Mouse (Mus musculus): ENCODE results near the gene Tex2.
"Not testable (repeated sequence)": the region's sequence is repeated elsewhere in the genome, so short reads cannot be mapped to it uniquely, and the experiment has no call there.

Gene Tex2

DNA sequence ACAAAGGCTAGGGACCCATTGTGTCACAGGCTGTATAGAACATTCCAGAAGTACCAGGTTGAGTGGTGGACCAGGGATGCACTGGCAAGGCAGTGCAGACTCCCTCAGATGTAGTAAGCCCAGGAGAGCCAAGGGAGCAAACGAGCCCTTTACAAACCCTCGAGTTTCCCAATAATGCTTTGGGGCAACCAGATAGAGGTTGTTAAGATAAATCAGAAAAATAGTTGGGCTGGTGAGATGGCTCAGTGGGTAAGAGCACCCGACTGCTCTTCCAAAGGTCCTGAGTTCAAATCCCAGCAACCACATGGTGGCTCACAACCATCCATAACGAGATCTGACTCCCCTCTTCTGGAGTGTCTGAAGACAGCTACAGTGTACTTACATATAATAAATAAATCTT, 5.5 kb upstream of the Tex2 start:
- not testable (repeated sequence) for DNase-seq

DNA sequence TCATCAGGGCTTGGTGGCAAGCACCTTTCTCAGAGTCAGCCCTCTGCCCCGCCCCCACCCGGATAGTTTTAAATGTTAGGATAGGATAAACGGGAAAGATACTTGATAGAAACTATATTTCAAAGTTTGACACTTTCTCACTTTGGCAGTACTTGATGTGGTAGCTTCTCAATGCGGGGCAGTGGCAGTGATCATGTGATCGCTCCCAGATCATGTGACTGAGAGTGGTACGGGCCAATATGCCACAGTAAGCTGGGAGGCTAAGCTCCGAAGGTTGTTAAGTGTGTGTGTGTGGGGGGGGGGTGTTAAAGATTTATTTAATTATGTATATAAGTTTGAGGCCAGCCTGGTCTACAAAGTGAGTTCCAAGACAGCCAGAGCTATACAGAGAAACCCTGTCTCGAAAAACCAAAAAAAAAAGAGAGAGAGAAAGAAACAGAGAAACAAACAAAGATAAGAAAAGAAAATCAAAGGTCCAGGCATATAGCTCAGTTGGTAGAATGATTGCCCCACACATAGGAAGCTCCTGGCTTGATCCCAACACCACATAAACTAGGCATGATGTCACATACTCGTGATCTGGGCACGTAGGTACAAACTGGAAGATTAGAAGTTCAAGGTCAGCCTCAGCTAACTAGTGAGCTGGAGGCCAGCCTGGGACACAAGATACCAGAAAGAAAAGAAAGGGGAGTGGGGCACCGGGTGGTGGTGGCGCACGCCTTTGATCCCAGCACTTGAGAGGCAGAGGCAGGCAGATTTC, 4.8 kb upstream of the Tex2 start:
- no peak for DNase-seq

DNA sequence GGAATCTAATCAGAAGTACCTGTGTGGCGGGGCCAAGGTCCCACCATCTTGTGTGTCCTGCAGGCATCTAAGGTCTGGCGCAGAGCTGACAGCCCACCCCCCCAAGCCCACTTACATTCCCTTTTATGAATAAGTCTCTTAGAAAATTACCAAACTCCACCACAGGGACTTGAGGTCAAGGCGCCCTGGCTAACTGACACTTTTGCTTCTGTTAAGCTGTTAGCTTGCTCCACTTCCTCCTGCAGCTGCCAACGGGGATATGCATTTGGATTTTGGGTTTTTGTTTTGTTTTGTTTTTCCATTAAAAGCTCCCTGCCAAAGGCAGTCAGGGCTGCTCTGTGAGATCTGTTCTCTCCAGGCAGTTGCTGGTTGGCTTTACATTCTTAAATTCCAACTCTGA, 2.3 kb upstream of the Tex2 start:
- DNase-seq, result no peak

GRCm38 (mm10) chr11:106614339-106614645, 1.1 kb upstream of the Tex2 start:
- DNase-seq, result no peak

DNA sequence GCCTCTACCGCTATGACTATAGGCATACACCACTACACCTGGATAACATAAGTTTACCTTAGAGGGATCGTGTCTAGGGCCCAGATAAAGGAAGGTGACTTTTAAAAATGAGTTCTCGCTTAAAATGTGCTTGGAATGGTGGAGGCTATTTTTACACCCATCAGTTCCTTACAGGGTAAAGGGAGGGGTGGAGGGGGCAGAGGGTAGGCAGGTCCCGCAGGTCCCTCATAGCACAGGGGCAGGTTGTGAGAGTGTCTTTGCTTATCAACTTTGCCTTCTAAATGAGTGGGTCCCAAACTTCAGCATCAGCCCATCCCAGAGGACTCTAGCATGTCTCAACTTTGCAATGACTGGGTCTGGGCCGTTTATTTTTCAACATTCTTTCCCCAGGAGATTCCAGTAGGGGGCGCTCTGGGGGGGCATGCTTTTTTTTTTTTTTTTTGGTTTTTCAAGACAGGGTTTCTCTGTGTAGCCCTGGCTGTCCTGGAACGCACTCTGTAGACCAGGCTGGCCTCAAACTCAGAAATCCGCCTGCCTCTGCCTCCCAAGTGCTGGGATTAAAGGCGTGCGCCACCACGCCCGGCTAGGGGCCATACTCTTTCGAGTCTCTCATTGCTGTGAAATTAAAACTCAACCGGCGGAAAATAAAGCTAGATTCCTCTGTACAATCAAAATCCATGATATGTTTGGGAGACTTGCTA, 565 bp upstream of the Tex2 start:
- no peak for DNase-seq

DNA sequence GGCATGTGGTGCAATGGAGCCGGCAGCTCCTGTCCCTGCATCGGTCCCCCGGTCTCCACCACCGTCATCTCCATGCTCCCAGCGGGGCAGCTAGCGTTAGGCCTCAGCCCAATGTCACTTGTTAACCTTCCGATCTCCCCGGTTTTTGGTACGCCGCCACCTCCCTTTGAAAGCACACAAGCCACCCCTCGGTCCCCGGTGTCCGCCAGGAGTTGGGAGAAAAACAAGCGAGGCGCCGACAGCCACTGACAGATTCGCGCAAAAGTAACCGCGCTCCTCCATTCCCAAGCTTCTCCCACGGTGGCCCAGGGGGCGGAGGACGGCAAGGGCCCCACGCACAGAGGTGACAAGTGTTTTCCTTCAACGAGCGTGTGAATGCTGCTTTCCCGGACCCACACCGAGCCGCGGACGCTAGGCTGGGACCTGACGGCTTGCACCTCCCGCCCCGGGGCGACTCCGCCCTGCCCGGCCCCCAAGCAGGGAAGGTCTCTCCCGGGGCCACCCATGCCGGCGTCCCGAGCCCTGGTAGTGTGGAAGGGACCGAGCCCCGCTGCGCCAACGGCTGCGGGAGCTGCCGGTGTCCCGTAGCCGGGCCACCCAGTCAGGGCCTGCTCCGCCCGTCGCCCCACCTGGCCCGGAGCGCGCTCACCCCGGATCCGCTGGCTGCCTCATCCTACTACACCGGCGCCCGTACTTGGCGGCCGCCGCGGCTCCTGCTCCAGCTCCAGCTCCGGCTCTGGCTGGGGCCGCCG, 838 bp downstream of the Tex2 start:
- peak; percentile 39 for DNase-seq

GRCm38 (mm10) chr11:106609731-106610130, 3.5 kb downstream of the Tex2 start:
- DNase-seq, result no peak

DNA sequence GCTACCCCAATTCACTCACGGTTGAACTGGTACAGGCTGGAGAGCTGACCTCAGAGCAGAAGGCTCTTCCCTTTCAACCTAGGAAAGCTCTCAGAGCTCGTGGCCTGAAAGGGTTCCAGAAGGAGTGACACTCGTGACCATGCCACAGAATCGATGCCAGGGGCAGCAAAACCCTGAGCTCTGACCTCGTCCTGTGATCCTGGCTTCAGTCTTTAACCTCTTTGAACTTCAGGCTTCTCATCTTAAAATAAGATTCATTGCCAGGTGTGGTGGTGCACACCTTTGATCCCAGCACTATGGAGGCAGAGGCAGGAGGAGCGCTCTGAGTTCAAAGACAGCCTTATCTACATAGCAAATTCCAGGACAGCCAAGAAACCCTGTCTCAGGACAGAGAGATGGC, 5.9 kb downstream of the Tex2 start:
- DNase-seq, result no peak

- DNase-seq, result no peak
These were observed 7.2 kb downstream of the Tex2 start for GRCm38 (mm10) chr11:106606042-106606441.

DNA sequence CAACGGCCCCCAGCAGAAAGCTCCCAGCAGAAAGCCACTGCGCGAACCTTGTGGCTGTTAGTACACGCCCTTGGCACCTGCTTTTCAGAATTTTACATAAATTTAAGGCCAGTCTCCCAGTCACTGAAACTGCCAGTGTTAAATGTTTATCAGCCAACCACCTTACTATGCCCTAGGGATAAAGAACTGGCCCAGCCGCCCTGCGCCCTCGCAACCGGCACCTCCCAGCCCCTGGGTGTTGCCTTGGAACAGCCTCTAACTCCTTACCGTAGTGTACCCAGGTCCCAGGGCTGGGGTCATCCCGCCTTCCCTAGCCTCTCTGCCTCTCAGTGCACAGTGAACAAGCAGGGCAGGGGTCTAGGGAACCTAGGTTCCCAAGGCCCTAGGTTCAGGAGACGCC, 10.0 kb downstream of the Tex2 start:
- no peak for DNase-seq

GRCm38 (mm10) chr11:106600124-106600523, 13.1 kb downstream of the Tex2 start:
- no peak for DNase-seq

DNA sequence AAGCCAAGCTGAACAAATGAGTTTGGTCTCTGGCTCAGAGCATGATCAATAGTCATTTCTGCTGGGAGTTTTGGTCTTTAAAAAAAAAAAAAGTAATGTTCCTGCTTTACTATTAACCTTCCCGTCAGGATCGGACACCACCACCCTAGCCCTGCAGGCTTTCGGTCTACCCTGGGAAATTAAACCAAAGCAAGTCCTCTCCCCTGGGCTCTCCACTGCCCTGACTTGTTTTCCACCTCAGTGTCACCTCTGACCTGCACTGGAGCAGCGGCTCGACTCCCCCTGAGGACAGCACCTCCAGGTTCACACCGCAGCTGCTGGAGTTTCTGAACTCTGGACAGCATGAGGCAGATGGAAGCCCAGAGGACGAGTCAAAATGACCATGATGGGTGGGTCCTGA, 13.9 kb downstream of the Tex2 start:
- no peak for DNase-seq

- no peak for DNase-seq
These were observed 14.9 kb downstream of the Tex2 start for GRCm38 (mm10) chr11:106598339-106598738.

- no peak for DNase-seq
These were observed 15.4 kb downstream of the Tex2 start for GRCm38 (mm10) chr11:106597737-106598330.

- no peak for DNase-seq
These were observed 22.0 kb downstream of the Tex2 start for GRCm38 (mm10) chr11:106591183-106591582.

GRCm38 (mm10) chr11:106590143-106590542, 23.1 kb downstream of the Tex2 start:
- DNase-seq, result no peak

DNA sequence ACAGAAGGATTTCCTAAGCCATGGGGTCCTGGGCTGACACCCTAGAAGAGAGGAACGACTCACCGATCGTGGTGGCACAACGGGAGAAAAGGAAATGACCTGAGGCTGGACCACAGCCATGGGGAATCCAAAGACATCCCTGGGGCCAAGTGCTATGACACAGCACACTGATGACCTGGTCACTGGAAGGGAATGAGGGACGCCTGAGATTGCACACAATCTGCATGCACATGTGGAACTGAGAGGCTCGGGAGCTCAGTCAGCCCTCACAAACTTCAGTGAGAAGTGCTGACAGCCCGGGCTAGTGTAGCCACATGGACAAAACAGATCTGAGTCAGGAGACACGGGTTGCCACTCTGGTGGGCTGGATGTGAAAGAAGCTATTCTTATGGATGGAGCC, 24.4 kb downstream of the Tex2 start:
- no peak for DNase-seq

GRCm38 (mm10) chr11:106587786-106588519, 25.3 kb downstream of the Tex2 start:
- DNase-seq, result no peak

GRCm38 (mm10) chr11:106583801-106584200, 29.4 kb downstream of the Tex2 start:
- DNase-seq, result no peak

DNA sequence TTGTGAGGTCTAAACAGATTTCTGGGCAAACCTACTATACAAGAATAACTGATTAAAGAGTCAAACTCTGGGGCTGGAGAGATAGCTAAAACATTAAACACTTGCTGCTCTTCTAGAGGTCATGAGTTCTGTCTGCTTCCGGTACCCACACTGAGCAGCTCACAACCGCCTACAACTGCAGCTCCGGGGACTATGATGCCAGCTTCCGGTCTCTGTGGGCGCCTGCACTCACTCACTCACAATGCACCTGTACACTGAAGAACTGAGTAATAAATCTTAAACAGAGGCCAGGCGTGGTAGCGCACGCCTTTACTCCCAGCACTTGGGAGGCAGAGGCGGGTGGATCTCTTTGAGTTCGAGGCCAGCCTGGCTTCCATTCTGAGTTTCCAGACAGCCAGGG, 31.9 kb downstream of the Tex2 start:
- no peak for DNase-seq

DNA sequence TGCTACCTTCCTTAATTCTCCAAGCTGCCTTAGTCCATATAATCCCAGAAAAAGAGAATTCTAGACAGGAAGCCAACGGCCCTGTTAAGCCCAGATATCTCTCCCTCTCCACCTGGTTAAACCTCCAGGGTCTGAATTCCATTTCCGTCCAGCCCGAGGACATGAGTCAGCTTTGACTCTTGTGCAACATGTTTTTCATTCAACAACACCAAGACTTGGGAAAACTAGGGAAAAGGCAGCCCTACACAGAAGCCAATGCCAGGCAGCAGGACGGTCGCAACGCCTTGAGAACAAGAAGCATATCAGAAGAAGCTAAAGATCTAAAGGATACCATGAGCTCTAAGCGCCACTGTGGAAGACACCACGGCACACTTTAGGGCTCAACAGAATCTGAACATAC, 32.8 kb downstream of the Tex2 start:
- DNase-seq, result no peak

- DNase-seq, result no peak
These were observed 33.3 kb downstream of the Tex2 start for GRCm38 (mm10) chr11:106579957-106580356.

- no peak for DNase-seq
These were observed 34.1 kb downstream of the Tex2 start for GRCm38 (mm10) chr11:106579146-106579545.
